Comparison of ENCODE assay signal across 8 mouse cellular contexts in genomic region chr1:167638053-167638452, GRCm38 (mm10). TPM values are rescaled to one million over a fixed set of nuclear protein-coding genes. Genes with fewer than 3 reads are reported as not detected.
DNase-seq lines count a peak whose midpoint lies in the region; ATAC-seq and TF ChIP-seq lines count a peak whose summit lies in the region.

No protein-coding gene starts in this region.

- no peak for TF ChIP-seq EP300 in heart, adult 2 months (IDR thresholded peaks at IDR 0.05; ENCODE audit: insufficient read depth, low read depth, low read length)

- no peak overlapping the region for H3K9ac ChIP-seq in heart, adult 2 months (ENCODE audit: low read depth, low read length)
- H3K9ac ChIP-seq in heart, embryonic 11.5 days (ENCODE audit: low read depth, low read length) = no peak overlapping the region

- intact Hi-C loops in heart, adult 2 months (cut with DNase I) = no loop called here

- H3K4me1 ChIP-seq in heart, adult 2 months (ENCODE audit: control insufficient read depth, insufficient read depth, low read length) = no peaks in the 10 kb centered on the region
- H3K4me1 ChIP-seq in heart, embryonic 11.5 days (ENCODE audit: control insufficient read depth, insufficient read depth, low read length) = no peaks in the 10 kb centered on the region
- H3K4me1 ChIP-seq in cortical plate, adult 2 months (ENCODE audit: control insufficient read depth, insufficient read depth, low read length) = no peaks in the 10 kb centered on the region
- H3K4me1 ChIP-seq in olfactory bulb, adult 2 months (ENCODE audit: control insufficient read depth, insufficient read depth, low read length) = peaks cover 3% of the 10 kb centered on the region; the same call in 1 of the 2 replicates

- no peaks in the 10 kb centered on the region for H3K79me2 ChIP-seq in heart, adult 2 months (replicated peaks; ENCODE audit: control insufficient read depth, insufficient read depth, low read length)

- 41% methylated on average over 13 of the region's 13 CpGs for WGBS in heart, adult 2 months
- 24% methylated on average over 13 of the region's 13 CpGs for WGBS in heart, embryonic 11.5 days (ENCODE audit: insufficient replicate concordance)
- 53% methylated on average over 13 of the region's 13 CpGs for WGBS in olfactory bulb, adult 2 months

- H3K9me3 ChIP-seq in heart, embryonic 11.5 days (replicated peaks; ENCODE audit: control insufficient read depth, low read length) = no peaks in the 10 kb centered on the region

- no peaks in the 10 kb centered on the region for H3K36me3 ChIP-seq in heart, adult 2 months (ENCODE audit: control insufficient read depth, insufficient read depth, low read length)
- no peaks in the 10 kb centered on the region for H3K36me3 ChIP-seq in heart, embryonic 11.5 days (ENCODE audit: control insufficient read depth, insufficient read depth, low read length)

- H3K4me2 ChIP-seq in heart, embryonic 11.5 days = no peak overlapping the region

- H3K27me3 ChIP-seq in heart, adult 2 months (ENCODE audit: control insufficient read depth, insufficient read depth, low read length) = no peaks in the 10 kb centered on the region
- H3K27me3 ChIP-seq in heart, embryonic 11.5 days (ENCODE audit: control insufficient read depth, insufficient read depth, low read length) = peaks cover 11% of the 10 kb centered on the region

- DNase-seq in heart, adult 2 months = peak in 1 of 2 experiments; percentile 47
- DNase-seq in ovary, postnatal 14 days (ENCODE audit: low spot score) = peak; percentile 30
- no peak for DNase-seq in ovary, adult 18-20 months (ENCODE audit: low spot score)
- DNase-seq in layer of hippocampus, adult 9-11 months = peak; percentile 7

- no peak overlapping the region for H3K27ac ChIP-seq in heart, adult 2 months
- no peak overlapping the region for H3K27ac ChIP-seq in heart, embryonic 11.5 days (ENCODE audit: low read depth, low read length)
- no peak overlapping the region for H3K27ac ChIP-seq in cortical plate, adult 2 months (ENCODE audit: insufficient read depth, low read length)
- no peak overlapping the region for H3K27ac ChIP-seq in olfactory bulb, adult 2 months (ENCODE audit: insufficient read depth, low read depth, low read length)

- ATAC-seq in heart, embryonic 11.5 days (replicated peaks; ENCODE audit: insufficient number of reproducible peaks, low FRiP score, low TSS enrichment) = no peak
- ATAC-seq in monocyte, adult 5-6 weeks (replicated peaks; ENCODE audit: insufficient number of reproducible peaks, low FRiP score, low TSS enrichment, poor library complexity, severe bottlenecking) = no peak

- H3K4me3 ChIP-seq in heart, adult 2 months = no peak overlapping the region
- H3K4me3 ChIP-seq in heart, embryonic 11.5 days (ENCODE audit: low read depth, low read length) = no peak overlapping the region
- H3K4me3 ChIP-seq in cortical plate, adult 2 months (ENCODE audit: insufficient read depth, low read length) = no peak overlapping the region
- H3K4me3 ChIP-seq in olfactory bulb, adult 2 months (ENCODE audit: insufficient read depth, low read depth, low read length) = no peak overlapping the region

- TF ChIP-seq CTCF in heart, adult 2 months (IDR thresholded peaks at IDR 0.05) = peak; percentile 63
- TF ChIP-seq CTCF in cortical plate, adult 2 months (IDR thresholded peaks at IDR 0.05; ENCODE audit: extremely low read depth, insufficient read depth, low read length) = peak; percentile 59
- peak; percentile 66; the same call in 1 of the 2 replicates for TF ChIP-seq CTCF in olfactory bulb, adult 2 months (IDR thresholded peaks at IDR 0.05; ENCODE audit: insufficient read depth, low read depth, low read length)

- TF ChIP-seq POLR2A in heart, adult 2 months (IDR thresholded peaks at IDR 0.05; ENCODE audit: insufficient read depth, low read depth, low read length) = no peak
- no peak for TF ChIP-seq POLR2A in cortical plate, adult 2 months (IDR thresholded peaks at IDR 0.05; ENCODE audit: extremely low read depth, insufficient read depth, low read length)
- TF ChIP-seq POLR2A in olfactory bulb, adult 2 months (IDR thresholded peaks at IDR 0.05; ENCODE audit: insufficient read depth, low read depth, low read length) = no peak

RNA-seq across cellular contexts. Expression of gene Rxrg, which starts 39.9 kb away (rescaled TPM):
- 10 to 100 TPM; 64.2 to 67.0 TPM for total RNA-seq in heart, adult 2 months (2021)
- polyA plus RNA-seq in heart, adult 2 months (2012; rRNA removed) = 81.3 and 125 TPM in 2 replicates
- 2.2 and 3.4 TPM in 2 replicates for polyA plus RNA-seq in heart, embryonic 11.5 days (2014; fragmentation: Nextera tagmentation; extraction: Ambion mirVana)
- polyA plus RNA-seq in cortical plate, adult 2 months (2012; rRNA removed) = 1.7 and 12.9 TPM in 2 replicates
- not detected in 2 replicates for polyA plus RNA-seq in olfactory bulb, adult 2 months (2012; ENCODE audit: insufficient read depth, insufficient read length, low replicate concordance, missing spikeins)
- not detected in 3 replicates for total RNA-seq in monocyte, adult 5-6 weeks (2017)

RNA-seq across cellular contexts. Expression of gene Lmx1a, which starts 51.0 kb away (rescaled TPM):
- total RNA-seq in heart, adult 2 months (2021) = not detected
- 0.02 TPM in 1 of 2 replicates, not detected in the other for polyA plus RNA-seq in heart, adult 2 months (2012; rRNA removed)
- polyA plus RNA-seq in heart, embryonic 11.5 days (2014; fragmentation: Nextera tagmentation; extraction: Ambion mirVana) = 4.3 and 6.1 TPM in 2 replicates
- polyA plus RNA-seq in cortical plate, adult 2 months (2012; rRNA removed) = 0.02 TPM in 2 replicates
- polyA plus RNA-seq in olfactory bulb, adult 2 months (2012; ENCODE audit: insufficient read depth, insufficient read length, low replicate concordance, missing spikeins) = not detected in 2 replicates
- total RNA-seq in monocyte, adult 5-6 weeks (2017) = not detected in 3 replicates
